Mouse (Mus musculus) liver, embryonic 18 days (tissue): Measurements from ENCODE around the gene Atad1. TPM values are rescaled to one million over a fixed set of nuclear protein-coding genes. Genes with fewer than 3 reads are reported as not detected.

Experiments used
- polyA plus RNA-seq: library from polyadenylated mRNA; depleted of rRNA; stranded (reverse); fragments of >200 nt; gene quantifications from 2 replicates; pipeline ENCODE4 v1.2.3, GENCODE M21; 2012; rRNA removed

Atad1 gene
- polyA plus RNA-seq: 12.7 and 14.1 TPM in 2 replicates

GRCm38 (mm10) chr19:32739686-32740085, at the start of gene Atad1:
Gene Atad1 (minus strand): TSS chr19:32739786.

GRCm38 (mm10) chr19:32756900-32757725, 17.5 kb upstream of the Atad1 start, which contains the start of gene Pten:
Gene Pten (plus strand): TSS chr19:32757497.

Other genes with a start within 250 kb of the Atad1 start
- 12.7 and 13.9 TPM in 2 replicates for gene Papss2, start 144.0 kb downstream of the Atad1 start, polyA plus RNA-seq
- 7.4 and 8.0 TPM in 2 replicates for gene Pten, start 17.7 kb upstream of the Atad1 start, polyA plus RNA-seq